Mouse (Mus musculus): ENCODE measurements around the gene Gas7. TPM values are rescaled to one million over a fixed set of nuclear protein-coding genes. Genes with fewer than 3 reads are reported as not detected.

Gas7 gene
- polyA plus RNA-seq, 1 experiment, result 3.6 TPM

DNA sequence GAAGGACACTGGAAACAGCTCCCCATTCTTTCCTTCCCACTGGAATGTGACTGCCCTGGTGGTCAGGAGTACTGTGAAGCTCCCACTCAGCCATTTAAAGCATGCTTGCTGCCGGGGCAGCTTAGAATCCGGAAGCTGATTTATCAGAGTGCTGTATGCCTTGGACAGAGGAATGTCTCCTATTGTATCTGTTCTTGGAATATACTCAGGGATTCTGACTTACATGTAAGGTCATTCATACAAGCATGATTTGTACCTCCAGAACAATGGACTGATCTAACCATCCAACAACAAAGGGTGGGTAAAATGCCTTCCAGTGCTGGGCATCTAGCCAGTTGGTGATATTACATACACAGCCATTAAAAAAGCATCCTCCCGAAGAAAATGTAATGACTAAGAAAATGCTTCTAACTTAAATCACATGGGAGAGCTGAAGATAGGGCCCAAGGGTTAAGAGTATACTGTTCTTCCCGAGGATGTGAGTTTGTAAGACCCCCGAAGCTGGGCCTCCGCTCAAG, 189.5 kb downstream of the Gas7 start:
- TF ChIP-seq POLR2A (IDR thresholded peaks at IDR 0.05; ENCODE audit: low read depth, low read length) (no peak), CTCF (conservative IDR thresholded peaks at IDR 0.05; ENCODE audit: insufficient read depth, insufficient read length, low read depth, low read length) (no peak)
- Histone ChIP-seq H3K36me3 (ENCODE audit: control insufficient read depth, insufficient read depth, low read length) (no peaks in the 10 kb centered on the region), H3K27ac (ENCODE audit: insufficient read depth, low read depth, low read length) (no peak overlapping the region), H3K27me3 (replicated peaks; ENCODE audit: control insufficient read depth, insufficient read depth, low read length) (no peaks in the 10 kb centered on the region), H3K4me3 (ENCODE audit: insufficient read depth, low read depth, low read length) (no peak overlapping the region), H3K4me1 (ENCODE audit: control insufficient read depth, insufficient read depth, low read length) (no peaks in the 10 kb centered on the region)
- 63% methylated on average over 6 of the region's 6 CpGs for WGBS
- DNase-seq, result peak; percentile 33

DNA sequence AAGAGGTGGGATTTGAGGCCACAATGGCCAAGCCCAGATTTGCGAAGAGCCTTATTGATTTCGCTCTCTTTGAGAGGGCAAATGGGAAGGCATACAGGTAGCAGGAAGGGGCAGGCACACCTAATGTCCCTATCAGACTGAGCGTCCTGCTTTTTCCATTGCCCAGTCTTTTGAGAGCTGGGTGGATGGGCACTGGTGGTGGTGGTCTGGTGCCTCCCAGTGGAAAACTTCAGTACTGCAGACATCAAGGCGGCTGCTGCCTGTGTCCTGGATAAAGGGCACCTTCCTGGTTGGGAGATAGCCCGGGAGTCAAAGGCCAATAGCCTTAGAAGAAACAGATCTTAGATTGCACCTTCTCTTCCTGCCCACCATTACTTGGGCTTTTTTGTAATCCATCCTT, 192.5 kb downstream of the Gas7 start:
- peak; percentile 96 for TF ChIP-seq CTCF (conservative IDR thresholded peaks at IDR 0.05; ENCODE audit: insufficient read depth, insufficient read length, low read depth, low read length)
- no peak for TF ChIP-seq POLR2A (IDR thresholded peaks at IDR 0.05; ENCODE audit: low read depth, low read length)
- 32% methylated on average over 5 of the region's 5 CpGs for WGBS
- H3K36me3 ChIP-seq (ENCODE audit: control insufficient read depth, insufficient read depth, low read length), result no peaks in the 10 kb centered on the region
- peak; percentile 84 for DNase-seq
- H3K4me3 ChIP-seq (ENCODE audit: insufficient read depth, low read depth, low read length), result no peak overlapping the region
- H3K27ac ChIP-seq (ENCODE audit: insufficient read depth, low read depth, low read length), result no peak overlapping the region
- H3K27me3 ChIP-seq (replicated peaks; ENCODE audit: control insufficient read depth, insufficient read depth, low read length), result no peaks in the 10 kb centered on the region
- H3K4me1 ChIP-seq (ENCODE audit: control insufficient read depth, insufficient read depth, low read length), result no peaks in the 10 kb centered on the region

DNA sequence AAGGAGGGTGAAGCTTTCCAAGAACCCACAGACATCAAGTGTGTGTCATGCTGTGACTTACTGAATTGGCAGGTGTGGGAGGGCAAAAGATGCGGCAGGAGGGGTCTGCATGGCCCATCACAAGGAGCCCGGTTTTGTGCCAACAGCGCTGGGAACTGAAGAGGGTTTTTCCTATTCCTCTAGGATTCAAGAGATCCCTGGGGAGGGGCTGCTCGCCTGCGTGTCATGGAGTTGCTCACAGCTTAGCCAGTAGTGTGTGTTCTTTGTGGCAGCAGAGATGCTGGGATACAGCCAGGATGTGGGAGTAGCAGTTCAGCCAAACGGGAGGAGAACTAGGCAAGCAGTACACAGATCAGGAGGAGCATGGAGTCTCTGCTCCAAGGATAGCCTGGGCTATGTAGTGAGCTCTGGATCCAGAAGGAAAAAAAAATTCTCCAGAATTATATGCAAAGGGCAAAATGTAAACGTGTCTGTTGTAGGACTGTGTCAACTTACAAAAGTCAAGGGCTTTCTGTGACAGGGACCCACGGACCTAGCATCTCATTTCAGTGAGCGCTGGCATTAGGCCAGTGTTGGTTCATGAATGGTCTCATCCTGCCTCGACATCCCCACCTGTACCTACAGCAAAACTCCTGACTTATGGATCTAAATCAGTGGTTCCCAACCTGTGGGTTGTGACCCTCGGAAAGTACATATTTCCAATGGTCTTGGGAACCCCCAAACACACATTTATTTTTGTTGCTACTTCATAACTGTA, 193.6 kb downstream of the Gas7 start:
- H3K36me3 ChIP-seq (ENCODE audit: control insufficient read depth, insufficient read depth, low read length), result no peaks in the 10 kb centered on the region
- no peak for DNase-seq
- H3K27ac ChIP-seq (ENCODE audit: insufficient read depth, low read depth, low read length), result no peak overlapping the region
- TF ChIP-seq POLR2A (IDR thresholded peaks at IDR 0.05; ENCODE audit: low read depth, low read length) (no peak), CTCF (conservative IDR thresholded peaks at IDR 0.05; ENCODE audit: insufficient read depth, insufficient read length, low read depth, low read length) (no peak)
- no peak overlapping the region for H3K4me3 ChIP-seq (ENCODE audit: insufficient read depth, low read depth, low read length)
- no peaks in the 10 kb centered on the region for H3K27me3 ChIP-seq (replicated peaks; ENCODE audit: control insufficient read depth, insufficient read depth, low read length)
- H3K4me1 ChIP-seq (ENCODE audit: control insufficient read depth, insufficient read depth, low read length), result no peaks in the 10 kb centered on the region
- WGBS, result 74% methylated on average over 11 of the region's 11 CpGs

DNA sequence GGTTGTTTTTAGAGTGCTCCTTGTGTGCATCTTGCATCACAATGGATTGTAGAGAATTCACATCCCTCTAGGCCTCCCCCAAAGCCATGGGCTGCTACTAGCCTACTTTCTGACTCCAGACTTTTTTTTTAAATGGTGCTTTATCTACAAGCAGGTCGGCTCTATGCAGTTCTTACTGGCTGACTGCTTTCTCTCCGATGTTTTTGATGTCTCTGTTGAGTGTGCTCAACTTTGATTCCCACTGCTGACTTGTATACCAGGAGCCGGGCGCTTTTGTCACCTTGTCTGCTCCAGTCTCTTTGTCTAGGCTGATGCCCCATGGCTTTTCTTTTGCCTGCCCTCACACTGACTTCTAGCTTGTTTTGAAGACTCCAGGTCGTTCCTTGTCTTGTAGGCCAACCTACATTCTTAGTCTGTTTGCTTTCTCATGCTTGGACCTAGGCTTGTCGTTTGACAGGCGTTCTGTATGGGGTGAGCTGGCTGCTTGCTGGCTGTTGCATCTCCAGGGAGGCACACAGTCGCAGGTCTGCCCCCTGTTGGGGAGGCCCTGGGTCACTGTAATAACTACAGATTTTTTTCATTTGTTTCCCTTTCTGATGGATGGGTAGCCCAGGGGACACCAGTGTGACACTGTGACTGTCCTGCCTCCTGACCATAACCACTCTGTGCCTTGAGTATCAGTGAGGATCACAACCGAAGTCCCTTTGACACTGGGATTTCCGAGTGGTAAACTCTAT, 194.9 kb downstream of the Gas7 start:
- no peak for TF ChIP-seq CTCF (conservative IDR thresholded peaks at IDR 0.05; ENCODE audit: insufficient read depth, insufficient read length, low read depth, low read length)
- no peak for TF ChIP-seq POLR2A (IDR thresholded peaks at IDR 0.05; ENCODE audit: low read depth, low read length)
- Histone ChIP-seq H3K27ac (ENCODE audit: insufficient read depth, low read depth, low read length) (no peak overlapping the region), H3K4me1 (ENCODE audit: control insufficient read depth, insufficient read depth, low read length) (no peaks in the 10 kb centered on the region), H3K27me3 (replicated peaks; ENCODE audit: control insufficient read depth, insufficient read depth, low read length) (no peaks in the 10 kb centered on the region), H3K36me3 (ENCODE audit: control insufficient read depth, insufficient read depth, low read length) (no peaks in the 10 kb centered on the region), H3K4me3 (ENCODE audit: insufficient read depth, low read depth, low read length) (no peak overlapping the region)
- WGBS, result 64% methylated on average over 10 of the region's 10 CpGs
- DNase-seq, result peak; percentile 7

DNA sequence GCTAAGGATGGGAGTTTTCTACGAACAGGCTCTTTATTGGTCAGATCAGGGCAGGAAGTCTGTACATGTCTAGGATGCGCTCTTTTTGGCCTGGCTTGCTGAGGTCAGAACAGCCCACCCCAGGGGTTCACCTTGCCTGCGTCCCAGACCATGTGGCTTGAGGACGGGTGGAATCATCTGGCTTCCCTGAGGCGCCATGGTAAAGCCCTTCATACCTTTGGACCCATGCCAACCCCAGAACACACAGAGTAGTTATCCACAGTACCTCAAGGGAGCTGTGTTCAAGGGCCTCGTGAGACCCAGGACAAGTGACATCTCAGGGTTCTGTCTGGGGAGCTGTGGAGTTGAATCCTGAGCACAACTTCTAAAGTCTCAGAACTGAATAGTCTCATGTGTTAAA, 196.5 kb downstream of the Gas7 start:
- Histone ChIP-seq H3K36me3 (ENCODE audit: control insufficient read depth, insufficient read depth, low read length) (no peaks in the 10 kb centered on the region), H3K4me3 (ENCODE audit: insufficient read depth, low read depth, low read length) (no peak overlapping the region), H3K27me3 (replicated peaks; ENCODE audit: control insufficient read depth, insufficient read depth, low read length) (no peaks in the 10 kb centered on the region), H3K27ac (ENCODE audit: insufficient read depth, low read depth, low read length) (no peak overlapping the region), H3K4me1 (ENCODE audit: control insufficient read depth, insufficient read depth, low read length) (no peaks in the 10 kb centered on the region)
- WGBS, result 84% methylated on average over 6 of the region's 6 CpGs
- TF ChIP-seq CTCF (conservative IDR thresholded peaks at IDR 0.05; ENCODE audit: insufficient read depth, insufficient read length, low read depth, low read length) (no peak), POLR2A (IDR thresholded peaks at IDR 0.05; ENCODE audit: low read depth, low read length) (no peak)
- no peak for DNase-seq

DNA sequence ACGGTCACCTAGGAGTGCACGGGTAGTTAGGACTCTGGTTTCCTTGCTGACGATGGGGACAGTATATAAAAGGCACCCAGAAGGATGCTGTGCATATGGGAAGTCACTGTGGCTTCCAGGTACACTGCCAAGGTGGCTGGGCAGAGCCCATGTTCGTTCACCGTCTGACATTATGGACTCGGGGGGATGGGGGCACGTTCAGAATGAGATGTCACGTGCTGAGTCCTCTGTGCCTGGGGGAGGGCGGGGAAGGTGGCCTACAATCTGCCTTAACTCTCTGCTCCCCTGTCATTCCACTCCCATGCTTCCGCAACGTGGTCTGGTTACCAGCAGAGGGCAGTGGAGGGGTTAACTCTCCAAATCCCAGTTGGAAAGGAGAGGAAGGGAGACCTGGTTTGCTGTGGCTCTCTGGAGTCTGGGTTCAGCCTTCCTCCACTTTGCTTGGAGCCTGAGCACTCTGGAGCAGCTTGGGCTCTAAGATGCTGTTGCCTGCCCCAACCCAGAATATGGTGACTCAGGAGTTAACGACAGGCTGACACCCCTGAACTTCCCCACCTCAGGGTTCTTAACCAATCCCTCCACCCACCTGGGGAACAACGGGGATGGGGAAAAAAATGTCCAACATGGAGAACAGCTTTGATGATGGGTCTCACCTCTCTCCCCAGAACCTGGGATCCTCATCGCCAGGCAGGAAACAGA, 197.1 kb downstream of the Gas7 start:
- TF ChIP-seq POLR2A (IDR thresholded peaks at IDR 0.05; ENCODE audit: low read depth, low read length) (no peak), CTCF (conservative IDR thresholded peaks at IDR 0.05; ENCODE audit: insufficient read depth, insufficient read length, low read depth, low read length) (peak; percentile 63)
- no peaks in the 10 kb centered on the region for H3K4me1 ChIP-seq (ENCODE audit: control insufficient read depth, insufficient read depth, low read length)
- H3K27ac ChIP-seq (ENCODE audit: insufficient read depth, low read depth, low read length), result no peak overlapping the region
- 22% methylated on average over 14 of the region's 14 CpGs for WGBS
- DNase-seq, result peak; percentile 36
- H3K36me3 ChIP-seq (ENCODE audit: control insufficient read depth, insufficient read depth, low read length), result no peaks in the 10 kb centered on the region
- no peak overlapping the region for H3K4me3 ChIP-seq (ENCODE audit: insufficient read depth, low read depth, low read length)
- H3K27me3 ChIP-seq (replicated peaks; ENCODE audit: control insufficient read depth, insufficient read depth, low read length), result no peaks in the 10 kb centered on the region

DNA sequence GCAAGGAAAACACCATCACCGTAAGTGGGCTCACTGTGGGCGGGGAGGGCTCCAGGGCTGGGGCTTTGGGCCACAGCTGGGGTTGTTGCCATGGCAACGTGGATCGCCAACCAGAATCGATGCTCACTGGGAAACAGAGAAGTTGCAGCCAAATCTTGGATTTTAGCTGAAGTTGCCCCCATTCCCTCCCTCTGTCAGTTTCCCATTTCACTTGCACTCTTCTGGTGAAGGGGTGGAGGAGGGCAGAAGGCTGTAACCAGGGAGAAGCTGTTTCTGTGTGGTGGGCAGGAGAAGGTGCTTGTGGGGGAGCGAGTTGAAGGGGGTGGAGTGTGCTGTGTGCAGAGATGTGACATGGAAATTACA, 197.6 kb downstream of the Gas7 start:
- no peak overlapping the region for H3K27ac ChIP-seq (ENCODE audit: insufficient read depth, low read depth, low read length)
- no peak for TF ChIP-seq CTCF (conservative IDR thresholded peaks at IDR 0.05; ENCODE audit: insufficient read depth, insufficient read length, low read depth, low read length)
- no peak for TF ChIP-seq POLR2A (IDR thresholded peaks at IDR 0.05; ENCODE audit: low read depth, low read length)
- 49% methylated on average over 6 of the region's 6 CpGs for WGBS
- H3K36me3 ChIP-seq (ENCODE audit: control insufficient read depth, insufficient read depth, low read length), result no peaks in the 10 kb centered on the region
- no peaks in the 10 kb centered on the region for H3K4me1 ChIP-seq (ENCODE audit: control insufficient read depth, insufficient read depth, low read length)
- no peak for DNase-seq
- no peaks in the 10 kb centered on the region for H3K27me3 ChIP-seq (replicated peaks; ENCODE audit: control insufficient read depth, insufficient read depth, low read length)
- no peak overlapping the region for H3K4me3 ChIP-seq (ENCODE audit: insufficient read depth, low read depth, low read length)
